Mouse (Mus musculus) MEL (cell line): ENCODE data around the gene Tgm7.

Experiments used
- CTCF ChIP-seq, 3 experiments: IDR thresholded peaks in 2 of 3; conservative IDR thresholded peaks in 1 of 3; 2 replicates each; pipeline ENCODE4 v1.5.1; 2011 to 2012; ENCODE audit warnings: low read length in 3 of 3, low read depth in 2 of 3, mild to moderate bottlenecking in 2 of 3, improper control_type of control experiment in 1 of 3, inconsistent platforms in 1 of 3, mixed read lengths in 1 of 3, moderate library complexity in 1 of 3; ENCODE audit not compliant: control insufficient read depth in 1 of 3, insufficient read depth in 1 of 3, poor library complexity in 1 of 3, severe bottlenecking in 1 of 3
- GATA1 ChIP-seq: IDR thresholded peaks from 2 replicates; pipeline ENCODE4 v1.6.1; 2011; ENCODE audit warnings: low read depth, low read length, improper control_type of control experiment
- MAX ChIP-seq: IDR thresholded peaks from 2 replicates; pipeline ENCODE4 v1.6.1; 2011; ENCODE audit warnings: low read length, improper control_type of control experiment
- MEF2A ChIP-seq: IDR thresholded peaks from 2 replicates; pipeline ENCODE4 v1.6.1; 2014; ENCODE audit warnings: low read depth, mild to moderate bottlenecking, inconsistent platforms, low read length, improper control_type of control experiment; ENCODE audit not compliant: poor library complexity, insufficient replicate concordance, severe bottlenecking; ENCODE audit errors: extremely low read depth
- POLR2A ChIP-seq, 2 experiments: IDR thresholded peaks; 2 replicates each; pipeline ENCODE4 v1.6.1; 2011 to 2012; ENCODE audit warnings: low read length in 2 of 2, mild to moderate bottlenecking in 2 of 2, control low read depth in 1 of 2, improper control_type of control experiment in 1 of 2, low read depth in 1 of 2, moderate library complexity in 1 of 2; ENCODE audit not compliant: control insufficient read depth in 1 of 2, insufficient read depth in 1 of 2, poor library complexity in 1 of 2
- UBTF ChIP-seq: IDR thresholded peaks from 2 replicates; pipeline ENCODE4 v1.6.1; 2012; ENCODE audit warnings: low read depth, mild to moderate bottlenecking, inconsistent platforms, low read length, improper control_type of control experiment, moderate library complexity, borderline replicate concordance; ENCODE audit not compliant: insufficient read depth
- USF2 ChIP-seq, 2 experiments: IDR thresholded peaks; 2 replicates each; pipeline ENCODE4 v1.6.1; 2011 to 2012; ENCODE audit warnings: improper control_type of control experiment in 2 of 2, low read length in 2 of 2, borderline replicate concordance in 1 of 2, inconsistent platforms in 1 of 2, low read depth in 1 of 2, mild to moderate bottlenecking in 1 of 2; ENCODE audit not compliant: insufficient read depth in 1 of 2

- TF ChIP-seq GATA1 (no peak), UBTF (no peak), CTCF (IDR thresholded peaks at IDR 0.05 in 2 of 3, conservative IDR thresholded peaks at IDR 0.05 in 1 of 3; ENCODE audit: control insufficient read depth in 1 of 3, insufficient read depth in 1 of 3, low read depth in 2 of 3, low read length in 3 of 3, poor library complexity in 1 of 3, severe bottlenecking in 1 of 3) (no peak), MEF2A (no peak), MAX (no peak), USF2 (IDR thresholded peaks at IDR 0.05; ENCODE audit: borderline replicate concordance in 1 of 2, insufficient read depth in 1 of 2, low read depth in 1 of 2, low read length in 2 of 2) (no peak), POLR2A (IDR thresholded peaks at IDR 0.05; ENCODE audit: control insufficient read depth in 1 of 2, insufficient read depth in 1 of 2, low read depth in 1 of 2, low read length in 2 of 2, poor library complexity in 1 of 2) (no peak)
Observed at GRCm38 (mm10) chr2:121149679-121150078, 40.1 kb upstream of the Tgm7 start.
